Mouse (Mus musculus): ENCODE measurements around the gene Rpl22l1. TPM values are rescaled to one million over a fixed set of nuclear protein-coding genes. Genes with fewer than 3 reads are reported as not detected.
"Not testable (repeated sequence)": the region's sequence is repeated elsewhere in the genome, so short reads cannot be mapped to it uniquely, and the experiment has no call there.

Rpl22l1 gene
- total RNA-seq, 2 experiments from 2014 or later: 165 to 1,229 TPM

- ATAC-seq (replicated peaks; ENCODE audit: poor library complexity, severe bottlenecking): no peak
These were observed 24.2 kb downstream of the Rpl22l1 start for GRCm38 (mm10) chr3:28829454-28829853.

GRCm38 (mm10) chr3:28836796-28837371 lies 31.6 kb downstream of the Rpl22l1 start:
- ATAC-seq (replicated peaks; ENCODE audit: poor library complexity, severe bottlenecking): no peak

GRCm38 (mm10) chr3:28841886-28842649 lies 36.8 kb downstream of the Rpl22l1 start:
- ATAC-seq (replicated peaks; ENCODE audit: poor library complexity, severe bottlenecking): no peak

GRCm38 (mm10) chr3:28843231-28843630 lies 38.0 kb downstream of the Rpl22l1 start:
- ATAC-seq (replicated peaks; ENCODE audit: poor library complexity, severe bottlenecking): no peak

GRCm38 (mm10) chr3:28847115-28847514 lies 41.9 kb downstream of the Rpl22l1 start:
- no peak for ATAC-seq (replicated peaks; ENCODE audit: poor library complexity, severe bottlenecking)

- ATAC-seq (replicated peaks; ENCODE audit: poor library complexity, severe bottlenecking): not testable (repeated sequence)
These were observed 46.9 kb downstream of the Rpl22l1 start for GRCm38 (mm10) chr3:28852174-28852573.

Other genes starting within 250 kb of the Rpl22l1 start
- not detected in 2 replicates for gene Slc2a2, start 107.5 kb upstream of the Rpl22l1 start, total RNA-seq (2014; fragmentation: Nextera tagmentation)
- 0.05 TPM in 1 of 2 replicates, not detected in the other for gene Slc2a2, start 107.5 kb upstream of the Rpl22l1 start, total RNA-seq (2017)
- gene Eif5a2, start 24.2 kb upstream of the Rpl22l1 start, total RNA-seq (2014; fragmentation: Nextera tagmentation): 0.23 and 1.6 TPM in 2 replicates
- 1.0 and 2.3 TPM in 2 replicates for gene Eif5a2, start 24.2 kb upstream of the Rpl22l1 start, total RNA-seq (2017)
- not detected in 2 replicates for gene Gm1527, start 87.2 kb downstream of the Rpl22l1 start, total RNA-seq (2014; fragmentation: Nextera tagmentation)
- not detected in 2 replicates for gene Gm1527, start 87.2 kb downstream of the Rpl22l1 start, total RNA-seq (2017)

Data from granulocyte monocyte progenitor cell, adult 5-6 weeks (primary cell).